Mouse (Mus musculus) G1E (cell line): ENCODE results near the gene Krt17. TPM values are rescaled to one million over a fixed set of nuclear protein-coding genes. Genes with fewer than 3 reads are reported as not detected.
"Not testable (repeated sequence)": the region's sequence is repeated elsewhere in the genome, so short reads cannot be mapped to it uniquely, and the experiment has no call there.

Experiments
- ATAC-seq: 2 replicates; pipeline ENCODE4 v1.8.0; 2016; ENCODE audit warnings: mild to moderate bottlenecking; ENCODE audit not compliant: insufficient number of reproducible peaks, poor library complexity, low FRiP score, severe bottlenecking; ENCODE audit errors: extremely low read depth
- DNase-seq: peaks from one replicate; pipeline ENCODE4 v3.0.0; 2012; ENCODE audit warnings: low spot score
- H3K27me3 ChIP-seq: 2 replicates; pipeline ENCODE4 v1.6.1; 2012; ENCODE audit warnings: mild to moderate bottlenecking, low read length, inconsistent platforms; ENCODE audit not compliant: insufficient read depth
- H3K36me3 ChIP-seq: replicated peaks from 2 replicates; pipeline ENCODE3; 2012; ENCODE audit warnings: mild to moderate bottlenecking, inconsistent platforms
- H3K4me1 ChIP-seq: 2 replicates; pipeline ENCODE4 v1.6.1; 2012; ENCODE audit warnings: low read depth, low read length, inconsistent platforms, mixed read lengths; ENCODE audit not compliant: insufficient read depth
- H3K4me3 ChIP-seq: 2 replicates; pipeline ENCODE4 v1.5.1; 2012; ENCODE audit warnings: low read depth, mild to moderate bottlenecking, inconsistent platforms, low read length, moderate library complexity, mixed read lengths
- H3K9me3 ChIP-seq: replicated peaks from 2 replicates; pipeline ENCODE4 v1.6.1; 2012; ENCODE audit warnings: inconsistent platforms
- CTCF ChIP-seq: IDR thresholded peaks from 2 replicates; pipeline ENCODE4 v1.5.1; 2012; ENCODE audit warnings: low read depth, low read length, inconsistent platforms, mixed read lengths
- GATA1 ChIP-seq: IDR thresholded peaks from 2 replicates; pipeline ENCODE4 v1.6.1; 2012; ENCODE audit warnings: borderline replicate concordance, low read length, inconsistent platforms, mixed read lengths
- GATA2 ChIP-seq: IDR thresholded peaks from 2 replicates; pipeline ENCODE4 v1.6.1; 2012; ENCODE audit warnings: low read depth, low read length, inconsistent platforms, borderline replicate concordance
- POLR2AphosphoS5 ChIP-seq: IDR thresholded peaks from 2 replicates; pipeline ENCODE4 v1.6.1; 2012; ENCODE audit warnings: low read depth, low read length, inconsistent platforms; ENCODE audit not compliant: insufficient replicate concordance
- TAL1 ChIP-seq: conservative IDR thresholded peaks from 2 replicates; pipeline ENCODE4 v1.6.1; 2012; ENCODE audit warnings: low read depth, low read length, inconsistent platforms, mixed read lengths
- polyA plus RNA-seq: library from polyadenylated mRNA; stranded (reverse); fragments of >175 nt; gene quantifications from 2 replicates; pipeline ENCODE4 v1.2.3, GENCODE M21; 2012
- total RNA-seq, 2 experiments: library from RNA; stranded (forward) in 1 of 2; stranded (reverse) in 1 of 2; fragments of 200-1000 nt in 1 of 2; fragments of >200 nt in 1 of 2; fragmentation: Nextera tagmentation in 1 of 2; gene quantifications; 2 replicates each; pipeline ENCODE4 v1.2.3; 2014 to 2017

Krt17 gene
- total and polyA plus RNA-seq, 3 experiments: 0.07 TPM; not detected in 2

DNA sequence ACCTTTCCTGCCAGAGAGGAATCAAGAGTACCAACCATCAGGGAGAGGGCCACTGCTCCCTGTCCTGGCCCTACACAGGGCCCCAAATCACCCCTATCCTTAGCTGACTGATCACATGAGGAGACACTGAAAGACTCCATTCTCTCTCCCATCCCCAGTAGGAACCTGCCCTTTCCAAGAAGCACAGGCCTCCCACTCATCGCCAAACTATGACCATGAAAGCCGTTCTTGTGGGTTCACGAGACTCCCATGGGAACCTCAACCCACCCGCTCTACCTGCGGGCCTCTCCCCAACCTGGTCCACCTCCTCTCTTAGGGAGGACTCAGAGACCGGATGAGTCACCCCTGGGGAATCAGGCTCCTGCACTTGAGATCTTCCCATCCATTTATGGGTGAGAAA, 5.3 kb downstream of the Krt17 start:
- Histone ChIP-seq H3K27me3 (no peaks in the 10 kb centered on the region), H3K4me3 (no peak overlapping the region), H3K4me1 (no peaks in the 10 kb centered on the region), H3K36me3 (no peaks in the 10 kb centered on the region), H3K9me3 (peaks cover 63% of the 10 kb centered on the region)
- TF ChIP-seq GATA2 (no peak), GATA1 (no peak)
- ATAC-seq (no peak), DNase-seq (no peak)

DNA sequence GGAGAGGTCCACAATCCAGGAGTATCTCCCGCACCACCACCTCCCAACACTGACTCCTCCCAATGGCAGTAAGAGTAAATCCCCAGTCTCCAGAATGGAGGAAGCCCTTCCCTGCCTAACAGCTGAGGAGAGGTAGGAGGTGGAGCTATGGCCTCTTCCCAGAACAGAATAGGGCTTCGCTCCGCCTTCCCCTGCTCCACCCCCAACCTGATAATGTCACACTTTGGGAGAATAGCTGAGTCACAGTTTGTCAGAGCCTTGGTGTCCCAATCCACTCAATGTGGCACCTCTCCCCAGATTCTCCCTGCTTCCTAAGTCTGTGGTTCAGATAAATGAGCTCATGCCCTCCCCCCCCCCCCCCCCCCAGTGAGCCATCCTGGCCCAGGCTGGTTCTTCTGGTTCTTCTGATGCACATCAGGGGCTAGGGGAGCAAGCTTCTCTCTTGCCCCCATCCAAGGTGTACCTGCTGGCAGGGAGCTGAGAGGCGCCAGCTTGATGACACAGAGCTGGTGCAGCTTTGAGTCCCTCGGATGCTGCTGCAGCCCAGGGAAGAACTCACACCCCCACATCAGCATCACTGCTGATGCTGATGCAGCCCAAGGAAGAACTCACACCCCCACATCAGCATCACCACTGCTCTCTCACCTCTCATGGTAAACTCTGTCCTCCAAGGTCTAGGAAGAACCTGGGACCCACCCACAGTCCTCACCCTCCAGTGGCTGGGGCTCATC, 6.3 kb downstream of the Krt17 start:
- peaks cover 64% of the 10 kb centered on the region for H3K9me3 ChIP-seq
- TF ChIP-seq GATA2 (no peak), GATA1 (no peak), TAL1 (no peak), CTCF (no peak), POLR2AphosphoS5 (no peak)
- H3K36me3 ChIP-seq: no peaks in the 10 kb centered on the region

DNA sequence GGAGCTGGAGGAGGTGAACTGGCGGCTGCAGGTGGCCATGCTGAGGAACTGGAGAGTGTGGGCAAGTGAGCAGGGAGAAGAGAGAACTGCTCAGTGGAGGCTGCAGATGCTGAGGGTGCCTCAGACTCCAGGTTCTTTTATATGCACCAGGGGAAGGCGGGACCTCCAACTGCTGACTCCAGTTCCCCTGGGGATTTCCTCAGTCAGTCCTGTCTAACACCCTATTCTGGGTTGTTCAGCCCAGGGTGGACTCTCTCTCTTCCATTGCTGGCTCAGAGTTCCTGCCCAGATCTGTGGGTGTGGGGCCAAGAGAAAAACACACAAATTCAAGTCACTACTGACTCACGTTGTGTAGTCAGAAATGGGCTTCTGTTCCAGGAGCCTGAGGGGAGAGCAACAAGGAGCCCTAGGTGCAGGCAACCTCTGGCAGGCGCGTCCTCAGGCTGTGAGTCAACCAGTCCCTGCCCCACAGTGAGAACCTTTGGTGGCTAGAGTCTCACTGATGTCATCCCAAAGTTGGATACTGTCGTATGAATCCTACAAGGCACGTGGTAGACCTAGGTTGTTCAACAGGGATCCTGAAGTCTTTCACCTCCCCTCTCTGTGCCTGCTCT, 11.9 kb downstream of the Krt17 start, which contains the start of gene Krt16:
TSS of gene Krt16 (minus strand) at position 51 of the 614 bp plus-strand sequence.
- Histone ChIP-seq H3K9me3 (peaks cover 36% of the 10 kb centered on the region), H3K4me3 (no peak within 1 kb of the TSS), H3K27me3 (no peaks in the 10 kb centered on the region), H3K36me3 (no peaks in the 10 kb centered on the region), H3K4me1 (no peaks in the 10 kb centered on the region)
- DNase-seq: no peak
- no peak for TF ChIP-seq GATA2
- TF ChIP-seq CTCF: no peak
- no peak for TF ChIP-seq TAL1
- no peak for TF ChIP-seq POLR2AphosphoS5
- no peak for TF ChIP-seq GATA1
- ATAC-seq: no peak

More for the DNA sequence above, 6.3 kb downstream of the Krt17 start:
- no peak overlapping the region for H3K4me3 ChIP-seq
- no peak for DNase-seq
- H3K4me1 ChIP-seq: no peaks in the 10 kb centered on the region
- H3K27me3 ChIP-seq: no peaks in the 10 kb centered on the region
- no peak for ATAC-seq

DNA sequence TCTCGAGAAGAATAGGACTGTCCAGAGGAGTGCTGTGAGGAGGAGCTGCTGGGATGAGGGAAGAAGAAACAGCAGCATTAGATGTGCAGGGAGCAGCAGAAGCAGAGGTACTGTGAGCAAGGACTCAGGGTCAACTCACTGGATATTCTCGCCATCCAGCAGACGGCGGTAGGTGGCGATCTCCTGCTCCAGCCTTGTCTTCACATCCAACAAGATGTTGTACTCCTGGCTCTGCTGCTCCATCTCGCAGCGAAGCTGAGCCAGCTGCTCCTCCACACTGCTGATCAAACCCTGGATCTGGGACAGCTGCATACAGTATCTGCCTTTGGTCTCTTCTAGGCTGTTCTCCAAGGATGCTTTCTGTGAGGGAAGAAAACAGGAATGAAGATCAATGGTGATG, 14.4 kb downstream of the Krt17 start:
- H3K9me3 ChIP-seq: peaks cover 34% of the 10 kb centered on the region
- ATAC-seq, H3K27me3 ChIP-seq, H3K4me3 ChIP-seq, H3K4me1 ChIP-seq, DNase-seq, H3K36me3 ChIP-seq: not testable (repeated sequence)

DNA sequence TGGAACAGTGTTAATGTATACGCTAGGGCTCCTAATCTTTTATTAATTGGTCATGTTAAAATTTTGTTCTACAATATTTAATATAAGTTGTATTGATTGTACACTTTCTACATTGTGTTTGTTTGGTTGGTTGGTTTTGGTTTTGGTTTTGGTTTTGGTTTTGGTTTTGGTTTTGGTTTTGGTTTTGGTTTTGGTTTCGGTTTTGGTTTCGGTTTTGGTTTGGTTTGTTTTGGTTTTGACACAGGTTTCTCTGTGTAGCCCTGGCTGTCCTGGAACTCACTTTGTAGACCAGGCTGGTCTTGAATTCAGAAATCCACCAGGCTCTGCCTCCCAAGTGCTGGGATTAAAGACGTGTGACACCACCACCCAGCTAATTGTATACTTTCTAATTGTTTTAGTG, 20.6 kb downstream of the Krt17 start:
- H3K9me3 ChIP-seq, H3K27me3 ChIP-seq: not testable (repeated sequence)

DNA sequence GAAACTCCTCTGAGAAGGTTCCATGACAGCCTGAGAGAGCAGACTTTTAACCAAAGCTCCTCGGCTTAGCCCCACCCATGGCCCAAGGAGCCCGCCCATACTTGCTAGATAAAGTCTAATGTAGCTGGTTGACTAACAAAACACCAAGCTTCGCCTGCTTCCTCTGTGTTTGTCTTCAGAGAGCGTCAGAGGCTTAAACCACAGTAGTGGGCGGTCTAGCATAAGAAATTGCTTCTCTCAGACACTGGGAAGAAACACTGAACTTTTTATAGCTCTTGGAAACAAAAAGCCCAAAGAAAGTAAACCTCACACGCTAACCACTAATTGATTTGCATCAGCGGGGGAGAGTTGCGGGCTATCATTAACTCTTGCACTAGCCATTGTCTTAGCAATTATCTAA, 39.1 kb downstream of the Krt17 start:
- H3K4me3 ChIP-seq: no peak overlapping the region
- DNase-seq (no peak), ATAC-seq (no peak)
- H3K36me3 ChIP-seq: no peaks in the 10 kb centered on the region
- H3K4me1 ChIP-seq: no peaks in the 10 kb centered on the region
- no peaks in the 10 kb centered on the region for H3K27me3 ChIP-seq
- H3K9me3 ChIP-seq: peaks cover 30% of the 10 kb centered on the region
- TF ChIP-seq POLR2AphosphoS5 (no peak), GATA1 (no peak), GATA2 (no peak), TAL1 (no peak), CTCF (no peak)

More for the DNA sequence above, 20.6 kb downstream of the Krt17 start:
- not testable (repeated sequence) for H3K4me1 ChIP-seq, H3K4me3 ChIP-seq, H3K36me3 ChIP-seq, ATAC-seq, DNase-seq

DNA sequence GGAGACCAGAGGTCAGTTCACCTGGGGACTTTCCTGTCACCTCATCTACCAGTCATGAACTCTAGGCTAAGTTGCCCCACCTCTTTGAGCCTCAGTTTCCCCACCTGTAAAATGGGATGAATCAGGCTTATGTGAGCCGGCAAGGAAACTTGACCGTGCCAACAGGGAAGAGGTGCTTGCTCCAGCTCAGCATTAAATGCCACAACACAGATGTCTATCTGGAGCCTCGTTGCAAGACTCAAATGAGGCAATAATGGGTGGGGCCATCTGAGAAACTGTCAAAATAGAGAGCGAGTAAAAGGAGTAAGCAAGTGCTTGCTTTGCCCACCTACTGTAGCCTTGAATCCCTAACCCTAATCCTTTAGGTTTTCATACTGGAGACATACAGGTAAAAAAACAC, 41.5 kb downstream of the Krt17 start:
- Histone ChIP-seq H3K9me3 (peaks cover 45% of the 10 kb centered on the region), H3K27me3 (no peaks in the 10 kb centered on the region), H3K4me3 (no peak overlapping the region), H3K4me1 (no peaks in the 10 kb centered on the region), H3K36me3 (no peaks in the 10 kb centered on the region)
- TF ChIP-seq TAL1: no peak
- TF ChIP-seq CTCF: no peak
- no peak for TF ChIP-seq POLR2AphosphoS5
- TF ChIP-seq GATA2: no peak
- no peak for TF ChIP-seq GATA1
- no peak for ATAC-seq
- no peak for DNase-seq
